Mouse (Mus musculus): ENCODE measurements around the gene Huwe1.

DNA sequence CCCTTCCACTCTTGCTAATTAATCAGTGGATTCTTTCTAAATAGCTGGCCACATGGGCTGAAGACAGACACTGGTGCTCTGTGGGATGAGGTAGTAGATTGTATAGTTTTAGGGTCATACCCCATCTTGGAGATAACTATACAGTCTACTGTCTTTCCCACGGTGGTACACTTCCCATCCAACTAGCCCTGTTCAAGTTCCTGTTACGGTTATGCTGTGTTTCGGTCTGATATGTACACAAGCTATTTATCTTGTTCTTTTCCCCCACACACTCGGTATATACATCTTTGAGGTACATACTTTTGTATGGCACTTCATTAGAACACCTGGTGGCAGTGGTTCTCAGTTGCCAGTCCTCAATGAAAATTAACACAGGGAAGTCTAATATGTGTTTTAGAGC, 111.7 kb downstream of the Huwe1 start:
- TF ChIP-seq CTCF (IDR thresholded peaks at IDR 0.05; ENCODE audit: low read depth, low read length) = no peak
- TF ChIP-seq POLR2A (IDR thresholded peaks at IDR 0.05; ENCODE audit: borderline replicate concordance, low read depth, low read length) = no peak

Measured in bone marrow macrophage, adult 2 months (primary cell).